Mouse (Mus musculus) embryonic facial prominence, embryonic 14.5 days (tissue): ENCODE data around the gene Tmod4. TPM values are rescaled to one million over a fixed set of nuclear protein-coding genes. Genes with fewer than 3 reads are reported as not detected.

Experiments used
- ATAC-seq: fragments of 200-750 bp; cut with Nextera tagmentation; 2 replicates; pipeline ENCODE4 v1.8.0; 2017; ENCODE audit warnings: low read depth, moderate number of reproducible peaks, moderate TSS enrichment
- DNase-seq: peaks from one replicate; pipeline ENCODE4 v3.0.0-alpha.2; 2015; ENCODE audit warnings: low spot score
- H3K27ac ChIP-seq: fragments of 300-500 bp; sonication (generic); replicated peaks from 2 replicates; pipeline ENCODE4 v1.5.1; 2014; ENCODE audit warnings: low read depth, mild to moderate bottlenecking, low read length, moderate library complexity
- H3K27me3 ChIP-seq: fragments of 300-500 bp; sonication (generic); replicated peaks from 2 replicates; pipeline ENCODE4 v1.6.1; 2014; ENCODE audit warnings: low read length; ENCODE audit not compliant: control insufficient read depth, insufficient read depth
- H3K36me3 ChIP-seq: fragments of 300-500 bp; sonication (generic); 2 replicates; pipeline ENCODE4 v1.6.1; 2014; ENCODE audit warnings: low read length, mixed read lengths; ENCODE audit not compliant: control insufficient read depth, insufficient read depth
- H3K4me1 ChIP-seq: fragments of 300-500 bp; sonication (generic); 2 replicates; pipeline ENCODE4 v1.6.1; 2014; ENCODE audit warnings: antibody characterized with exemption, low read length; ENCODE audit not compliant: control insufficient read depth, insufficient read depth
- H3K4me2 ChIP-seq: fragments of 300-500 bp; sonication (generic); 2 replicates; pipeline ENCODE4 v1.6.1; 2014; ENCODE audit warnings: low read depth, mild to moderate bottlenecking, low read length, moderate library complexity, mixed read lengths
- H3K4me3 ChIP-seq: fragments of 300-500 bp; sonication (generic); 2 replicates; pipeline ENCODE4 v1.5.1; 2014; ENCODE audit warnings: low read depth, mild to moderate bottlenecking, low read length
- H3K9ac ChIP-seq: fragments of 300-500 bp; sonication (generic); 2 replicates; pipeline ENCODE4 v1.6.1; 2014; ENCODE audit warnings: low read depth, mild to moderate bottlenecking, low read length, moderate library complexity, mixed read lengths
- H3K9me3 ChIP-seq: fragments of 300-500 bp; sonication (generic); 2 replicates; pipeline ENCODE4 v1.6.1; 2016; ENCODE audit warnings: low read length; ENCODE audit not compliant: control insufficient read depth
- WGBS: fragments of 180-500 bp; shearing (Covaris S2); extraction: QIAGEN DNeasy Blood & Tissue Kit; methylation state at CpG from one replicate; pipeline ENCODE4 v1.1.7; 2014; 5-methylcytosine and 5-hydroxymethylcytosine counted together
- polyA plus RNA-seq: library from polyadenylated mRNA; unstranded; fragments of >200 nt; fragmentation: Nextera tagmentation; extraction: Ambion mirVana; gene quantifications from 2 replicates; pipeline ENCODE4 v1.2.1, GENCODE M21; 2014

Tmod4 gene
- polyA plus RNA-seq, 1 experiment from 2014 or later: 9.7 TPM

- Histone ChIP-seq H3K27me3 (no peaks in the 10 kb centered on the region), H3K9ac (no peak overlapping the region), H3K27ac (no peak overlapping the region), H3K4me3 (no peak overlapping the region), H3K9me3 (no peaks in the 10 kb centered on the region), H3K4me1 (0 out of 2 replicates have a peak, but pooled peaks cover 3% of the 10 kb centered on the region), H3K36me3 (peaks cover 18% of the 10 kb centered on the region; the same call in 1 of the 2 replicates), H3K4me2 (no peak overlapping the region)
- WGBS: 92% methylated on average over 6 of the region's 6 CpGs
- DNase-seq (no peak), ATAC-seq (no peak)
Measured at GRCm38 (mm10) chr3:95140795-95141194, 16.5 kb downstream of the Tmod4 start.

GRCm38 (mm10) chr3:95141474-95141873 is 17.2 kb downstream of the Tmod4 start:
- DNase-seq (no peak), ATAC-seq (no peak)
- Histone ChIP-seq H3K4me2 (no peak overlapping the region), H3K9me3 (no peaks in the 10 kb centered on the region), H3K9ac (no peak overlapping the region), H3K36me3 (peaks cover 18% of the 10 kb centered on the region; the same call in 1 of the 2 replicates), H3K4me3 (no peak overlapping the region), H3K27ac (no peak overlapping the region), H3K27me3 (no peaks in the 10 kb centered on the region), H3K4me1 (no peaks in the 10 kb centered on the region)
- 90% methylated on average over 9 of the region's 9 CpGs for WGBS

- WGBS: 81% methylated on average over 10 of the region's 10 CpGs
- Histone ChIP-seq H3K27ac (no peak within 1 kb of the TSS), H3K4me2 (no peak within 1 kb of the TSS), H3K27me3 (no peaks in the 10 kb centered on the region), H3K9ac (no peak within 1 kb of the TSS), H3K9me3 (no peaks in the 10 kb centered on the region), H3K4me3 (no peak within 1 kb of the TSS), H3K4me1 (no peaks in the 10 kb centered on the region), H3K36me3 (peaks cover 18% of the 10 kb centered on the region; the same call in 1 of the 2 replicates)
- ATAC-seq (no peak), DNase-seq (no peak)
Measured at GRCm38 (mm10) chr3:95141952-95142616, 17.8 kb downstream of the Tmod4 start, which contains the start of gene Tnfaip8l2. Tnfaip8l2 (minus strand) TSS chr3:95142360.

- no peak overlapping the region for H3K4me2 ChIP-seq
- no peak overlapping the region for H3K27ac ChIP-seq
- no peak overlapping the region for H3K4me3 ChIP-seq
- peak; percentile 86 for ATAC-seq
- peak; percentile 74 for DNase-seq
- no peaks in the 10 kb centered on the region for H3K27me3 ChIP-seq
- no peaks in the 10 kb centered on the region for H3K9me3 ChIP-seq
- H3K4me1 ChIP-seq: no peaks in the 10 kb centered on the region
- 11% methylated on average over 5 of the region's 5 CpGs for WGBS
- no peak overlapping the region for H3K9ac ChIP-seq
- peaks cover 18% of the 10 kb centered on the region; the same call in 1 of the 2 replicates for H3K36me3 ChIP-seq
Measured at GRCm38 (mm10) chr3:95142617-95143011, 18.3 kb downstream of the Tmod4 start.

GRCm38 (mm10) chr3:95147924-95148323 is 23.6 kb downstream of the Tmod4 start:
- Histone ChIP-seq H3K9ac (no peak overlapping the region), H3K9me3 (no peaks in the 10 kb centered on the region)

GRCm38 (mm10) chr3:95153874-95154273 is 29.6 kb downstream of the Tmod4 start:
- DNase-seq: no peak

More at GRCm38 (mm10) chr3:95147924-95148323, 23.6 kb downstream of the Tmod4 start:
- H3K4me3 ChIP-seq: no peak overlapping the region
- 38% methylated on average over 3 of the region's 3 CpGs for WGBS
- no peaks in the 10 kb centered on the region for H3K27me3 ChIP-seq
- no peaks in the 10 kb centered on the region for H3K4me1 ChIP-seq
- no peak overlapping the region for H3K27ac ChIP-seq
- ATAC-seq (no peak), DNase-seq (no peak)
- no peaks in the 10 kb centered on the region for H3K36me3 ChIP-seq
- H3K4me2 ChIP-seq: no peak overlapping the region

GRCm38 (mm10) chr3:95159511-95159986 is 35.3 kb downstream of the Tmod4 start:
- Histone ChIP-seq H3K27ac (no peak overlapping the region), H3K27me3 (no peaks in the 10 kb centered on the region), H3K36me3 (peaks cover 5% of the 10 kb centered on the region; the same call in 1 of the 2 replicates), H3K4me3 (peak overlapping the region; percentile 63), H3K4me2 (peak overlapping the region; percentile 84), H3K9me3 (no peaks in the 10 kb centered on the region), H3K4me1 (peaks cover 21% of the 10 kb centered on the region), H3K9ac (peak overlapping the region; percentile 55)
- no peak for ATAC-seq
- no peak for DNase-seq
- 17% methylated on average over 8 of the region's 8 CpGs for WGBS

More at GRCm38 (mm10) chr3:95153874-95154273, 29.6 kb downstream of the Tmod4 start:
- no peak for ATAC-seq
- WGBS: 57% methylated on average over 4 of the region's 4 CpGs
- H3K4me3 ChIP-seq: no peak overlapping the region
- H3K4me1 ChIP-seq: no peaks in the 10 kb centered on the region
- no peaks in the 10 kb centered on the region for H3K9me3 ChIP-seq
- H3K4me2 ChIP-seq: no peak overlapping the region
- H3K27ac ChIP-seq: no peak overlapping the region
- no peaks in the 10 kb centered on the region for H3K36me3 ChIP-seq
- H3K9ac ChIP-seq: no peak overlapping the region
- no peaks in the 10 kb centered on the region for H3K27me3 ChIP-seq

- peak; percentile 97 for ATAC-seq
- Histone ChIP-seq H3K27me3 (no peaks in the 10 kb centered on the region), H3K4me2 (peak within 1 kb of the TSS; percentile 84)
Measured at GRCm38 (mm10) chr3:95159987-95160963, 36.0 kb downstream of the Tmod4 start, which contains the start of gene Sema6c. Sema6c (plus strand) TSS chr3:95160457.

More at GRCm38 (mm10) chr3:95159987-95160963, 36.0 kb downstream of the Tmod4 start, which contains the start of gene Sema6c:
- Histone ChIP-seq H3K36me3 (peaks cover 10% of the 10 kb centered on the region; the same call in 1 of the 2 replicates), H3K9ac (peak within 1 kb of the TSS; percentile 70), H3K9me3 (no peaks in the 10 kb centered on the region), H3K27ac (peak within 1 kb of the TSS; percentile 50; the same call in 1 of the 2 replicates), H3K4me1 (peaks cover 21% of the 10 kb centered on the region), H3K4me3 (peak within 1 kb of the TSS; percentile 63)
- WGBS: 0% methylated on average over 49 of the region's 66 CpGs
- DNase-seq: peak; percentile 96
